22 mouse cellular contexts compared by ENCODE assay signal in the genomic region with DNA sequence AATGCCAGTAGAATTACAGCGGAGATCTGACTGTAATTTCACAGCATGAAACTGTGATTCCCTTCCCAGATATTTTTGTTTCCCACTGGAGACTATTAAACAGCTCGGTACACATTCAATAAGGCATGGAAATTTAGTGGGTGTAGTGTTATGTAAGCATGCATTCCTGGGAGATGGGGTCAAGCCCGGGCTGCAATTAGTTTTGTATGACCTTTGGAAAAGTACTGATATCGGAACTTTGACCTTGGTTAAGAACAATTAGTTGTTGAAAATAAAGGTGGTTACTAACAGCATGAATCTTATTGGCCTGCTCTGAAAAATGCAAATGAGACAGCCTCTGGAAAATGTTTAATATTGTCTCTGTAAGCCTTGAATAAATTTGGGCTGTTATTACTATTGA. TPM values are rescaled to one million over a fixed set of nuclear protein-coding genes. Genes with fewer than 3 reads are reported as not detected.
DNase-seq lines count a peak whose midpoint lies in the region; ATAC-seq and TF ChIP-seq lines count a peak whose summit lies in the region.
"Had no signal": no experiment of that assay in that cellular context is flagged by ENCODE, and none has a peak within 500 bp of the region (broad histone marks: within the 10 kb centered on the region; RNA-seq: fewer than 3 reads in every experiment).

No protein-coding gene starts in this region.

- no peak overlapping the region for H3K9ac ChIP-seq in kidney, embryonic 16.5 days (replicated peaks; ENCODE audit: low read length)
- no peak overlapping the region for H3K9ac ChIP-seq in liver, adult 2 months (ENCODE audit: low read depth, low read length)
- no peak overlapping the region for H3K9ac ChIP-seq in liver, embryonic 12.5 days
- H3K9ac ChIP-seq: embryonic facial prominence, embryonic 12.5 days; heart, embryonic 15.5 days; hindbrain, embryonic 14.5 days had no signal

- TF ChIP-seq CTCF in liver, adult 2 months (IDR thresholded peaks at IDR 0.05; ENCODE audit: low read depth, low read length): no peak

- no peak overlapping the region for H3K27ac ChIP-seq in kidney, embryonic 16.5 days (ENCODE audit: low read length)
- H3K27ac ChIP-seq in liver, adult 2 months (replicated peaks; ENCODE audit: insufficient read depth, low read depth, low read length): 0 out of 2 replicates have a peak overlapping the region, but pooled peaks have one; percentile 62
- no peak overlapping the region for H3K27ac ChIP-seq in liver, embryonic 12.5 days
- H3K27ac ChIP-seq: embryonic facial prominence, embryonic 12.5 days; heart, adult 2 months; heart, embryonic 15.5 days; hindbrain, embryonic 10.5 days; hindbrain, embryonic 14.5 days had no signal

- no peaks in the 10 kb centered on the region for H3K27me3 ChIP-seq in kidney, embryonic 16.5 days (ENCODE audit: insufficient read depth, low read length)
- no peaks in the 10 kb centered on the region for H3K27me3 ChIP-seq in liver, adult 2 months (ENCODE audit: control insufficient read depth, insufficient read depth, low read length)
- no peaks in the 10 kb centered on the region for H3K27me3 ChIP-seq in liver, embryonic 12.5 days (replicated peaks)
- H3K27me3 ChIP-seq: embryonic facial prominence, embryonic 12.5 days; heart, embryonic 15.5 days had no signal

- no peak overlapping the region for H3K4me3 ChIP-seq in kidney, embryonic 16.5 days (ENCODE audit: low read length)
- no peak overlapping the region for H3K4me3 ChIP-seq in liver, adult 2 months (ENCODE audit: insufficient read depth, low read depth, low read length)
- H3K4me3 ChIP-seq in liver, embryonic 12.5 days: no peak overlapping the region
- H3K4me3 ChIP-seq: embryonic facial prominence, embryonic 12.5 days; heart, adult 2 months; heart, embryonic 15.5 days; hindbrain, embryonic 10.5 days had no signal

- H3K36me3 ChIP-seq in kidney, embryonic 16.5 days (ENCODE audit: insufficient read depth, low read length): peaks cover 24% of the 10 kb centered on the region
- H3K36me3 ChIP-seq in liver, adult 2 months (ENCODE audit: control insufficient read depth, insufficient read depth, low read length): peaks cover 23% of the 10 kb centered on the region
- peaks cover 31% of the 10 kb centered on the region for H3K36me3 ChIP-seq in liver, embryonic 12.5 days

- peak; percentile 55 to 77 for DNase-seq in adrenal gland, adult (ENCODE audit: inconsistent age in 2 of 2, low spot score in 1 of 2)
- DNase-seq in adrenal gland, postnatal 10 days: no peak
- peak; percentile 26 for DNase-seq in kidney, adult 18-20 months
- DNase-seq in liver, adult 2 months (ENCODE audit: extremely low read depth, low read depth, low spot score): peak; percentile 70
- DNase-seq in embryo, embryonic 11 days: no peak
- DNase-seq: B cell, adult 2 months; cerebellum, adult 11 months; cerebellum, adult 8-10 months; cerebellum, postnatal 14 days; gastrocnemius, postnatal 10 days; heart, adult 2 months; heart, postnatal 14 days had no signal

- TF ChIP-seq POLR2A in liver, adult 2 months (IDR thresholded peaks at IDR 0.05; ENCODE audit: extremely low read depth, insufficient read depth, low read length): no peak

- no peaks in the 10 kb centered on the region for H3K4me1 ChIP-seq in kidney, embryonic 16.5 days (ENCODE audit: insufficient read depth, low read length)
- no peaks in the 10 kb centered on the region; the same call in 1 of the 2 replicates for H3K4me1 ChIP-seq in liver, adult 2 months (ENCODE audit: control insufficient read depth, insufficient read depth, low read length)
- peaks cover 9% of the 10 kb centered on the region; the same call in 1 of the 2 replicates for H3K4me1 ChIP-seq in liver, embryonic 12.5 days
- H3K4me1 ChIP-seq: embryonic facial prominence, embryonic 12.5 days; heart, embryonic 15.5 days; hindbrain, embryonic 10.5 days had no signal

- H3K4me2 ChIP-seq in kidney, embryonic 16.5 days (replicated peaks; ENCODE audit: low read depth, low read length): no peak overlapping the region
- no peak overlapping the region for H3K4me2 ChIP-seq in liver, embryonic 12.5 days
- H3K4me2 ChIP-seq: embryonic facial prominence, embryonic 12.5 days; heart, embryonic 11.5 days; heart, embryonic 15.5 days; hindbrain, embryonic 14.5 days had no signal

- no peaks in the 10 kb centered on the region for H3K79me2 ChIP-seq in liver, adult 2 months (ENCODE audit: control insufficient read depth, insufficient read depth, low read length)

- no peak for ATAC-seq in kidney, embryonic 16.5 days (ENCODE audit: low FRiP score, low TSS enrichment)
- no peak for ATAC-seq in liver, embryonic 12.5 days
- ATAC-seq: CD4-positive, CD25-positive, alpha-beta regulatory T cell, adult 4 months; forebrain, embryonic 16.5 days had no signal

- WGBS in kidney, embryonic 16.5 days: 80% methylated on average over 4 of the region's 4 CpGs
- WGBS in liver, adult 2 months: 42% methylated on average over 4 of the region's 4 CpGs
- WGBS in liver, embryonic 12.5 days (ENCODE audit: insufficient replicate concordance): 81% methylated on average over 4 of the region's 4 CpGs

- H3K9me3 ChIP-seq in kidney, embryonic 16.5 days (ENCODE audit: low read length): no peaks in the 10 kb centered on the region
- no peaks in the 10 kb centered on the region for H3K9me3 ChIP-seq in liver, embryonic 12.5 days (replicated peaks)
- H3K9me3 ChIP-seq: embryonic facial prominence, embryonic 12.5 days; G1E; heart, embryonic 15.5 days; hindbrain, embryonic 10.5 days had no signal

RNA-seq across cellular contexts. Expression of a gene that starts 30.0 kb away (rescaled TPM):
- 10 to 100 TPM; 93.1 to 94.1 TPM for total RNA-seq in adrenal gland, postnatal 10 days (2021)
- polyA plus RNA-seq in kidney, embryonic 16.5 days (2015; fragmentation: Nextera tagmentation; extraction: Ambion mirVana): 73.7 and 74.8 TPM in 2 replicates
- 44.0 and 49.7 TPM in 2 replicates for total RNA-seq in liver, adult 2 months (2014; rRNA removed)
- polyA plus RNA-seq in liver, adult 2 months (2012; rRNA removed): 25.3 and 26.3 TPM in 2 replicates
- polyA plus RNA-seq in liver, embryonic 12.5 days (2016; fragmentation: Nextera tagmentation; extraction: Ambion mirVana): 15.3 and 18.2 TPM in 2 replicates

RNA-seq across cellular contexts. Expression of a gene that starts 33.2 kb away (rescaled TPM):
- total RNA-seq in adrenal gland, postnatal 10 days (2021): 10 to 100 TPM; 55.3 to 65.0 TPM
- 90.3 and 90.9 TPM in 2 replicates for polyA plus RNA-seq in kidney, embryonic 16.5 days (2015; fragmentation: Nextera tagmentation; extraction: Ambion mirVana)
- 49.3 and 61.1 TPM in 2 replicates for total RNA-seq in liver, adult 2 months (2014; rRNA removed)
- 10.2 and 12.7 TPM in 2 replicates for polyA plus RNA-seq in liver, adult 2 months (2012; rRNA removed)
- 92.7 and 96.5 TPM in 2 replicates for polyA plus RNA-seq in liver, embryonic 12.5 days (2016; fragmentation: Nextera tagmentation; extraction: Ambion mirVana)

Comparison
In these comparisons a context has a peak if more than half of its experiments do, and no peak if none do; other contexts are left out.
1. DNase-seq: peak in adrenal gland, adult (2 of 2), kidney, adult 18-20 months (single experiment) and liver, adult 2 months (single experiment); none in adrenal gland, postnatal 10 days (single experiment) and embryo, embryonic 11 days (single experiment).